Mouse (Mus musculus) midbrain, embryonic 14.5 days (tissue): Measurements from ENCODE around the gene Atp5d. TPM values are rescaled to one million over a fixed set of nuclear protein-coding genes. Genes with fewer than 3 reads are reported as not detected.

Source experiments
- ATAC-seq: fragments of 200-750 bp; cut with Nextera tagmentation; 2 replicates; pipeline ENCODE4 v1.8.0; 2017; ENCODE audit warnings: moderate number of reproducible peaks, moderate library complexity; ENCODE audit not compliant: low FRiP score, low TSS enrichment
- DNase-seq: peaks from one replicate; pipeline ENCODE4 v3.0.0-alpha.2; 2015
- H3K27ac ChIP-seq: fragments of 300-500 bp; sonication (generic); replicated peaks from 2 replicates; pipeline ENCODE4 v1.5.1; 2014; ENCODE audit warnings: mild to moderate bottlenecking, low read depth, low read length, moderate library complexity
- H3K27me3 ChIP-seq: fragments of 300-500 bp; sonication (generic); 2 replicates; pipeline ENCODE4 v1.6.1; 2014; ENCODE audit warnings: low read length, control low read depth, mixed read lengths; ENCODE audit not compliant: control insufficient read depth, insufficient read depth
- H3K36me3 ChIP-seq: fragments of 300-500 bp; sonication (generic); 2 replicates; pipeline ENCODE4 v1.6.1; 2014; ENCODE audit warnings: low read length, control low read depth; ENCODE audit not compliant: control insufficient read depth, insufficient read depth
- H3K4me1 ChIP-seq: fragments of 300-500 bp; sonication (generic); 2 replicates; pipeline ENCODE4 v1.6.1; 2014; ENCODE audit warnings: mild to moderate bottlenecking, antibody characterized with exemption, low read length, control low read depth; ENCODE audit not compliant: control insufficient read depth, insufficient read depth
- H3K4me2 ChIP-seq: fragments of 300-500 bp; sonication (generic); 2 replicates; pipeline ENCODE4 v1.6.1; 2014; ENCODE audit warnings: mild to moderate bottlenecking, low read length, moderate library complexity
- H3K4me3 ChIP-seq: fragments of 300-500 bp; sonication (generic); replicated peaks from 2 replicates; pipeline ENCODE4 v1.5.1; 2014; ENCODE audit warnings: low read depth, low read length
- H3K9ac ChIP-seq: fragments of 300-500 bp; sonication (generic); replicated peaks from 2 replicates; pipeline ENCODE4 v1.6.1; 2014; ENCODE audit warnings: mild to moderate bottlenecking, low read length, moderate library complexity
- H3K9me3 ChIP-seq: fragments of 300-500 bp; sonication (generic); 2 replicates; pipeline ENCODE4 v1.6.1; 2016; ENCODE audit warnings: low read length, control low read depth, mixed read lengths; ENCODE audit not compliant: control insufficient read depth
- WGBS: fragments of 180-500 bp; shearing (Covaris S2); extraction: QIAGEN DNeasy Blood & Tissue Kit; methylation state at CpG from one replicate; pipeline ENCODE4 v1.1.7; 2014; 5-methylcytosine and 5-hydroxymethylcytosine counted together
- polyA plus RNA-seq: library from polyadenylated mRNA; unstranded; fragments of >200 nt; fragmentation: Nextera tagmentation; extraction: Ambion mirVana; gene quantifications from 2 replicates; pipeline ENCODE4 v1.2.1, GENCODE M21; 2014

The Atp5d gene
- polyA plus RNA-seq, 1 experiment from 2014 or later = 407 TPM

DNA sequence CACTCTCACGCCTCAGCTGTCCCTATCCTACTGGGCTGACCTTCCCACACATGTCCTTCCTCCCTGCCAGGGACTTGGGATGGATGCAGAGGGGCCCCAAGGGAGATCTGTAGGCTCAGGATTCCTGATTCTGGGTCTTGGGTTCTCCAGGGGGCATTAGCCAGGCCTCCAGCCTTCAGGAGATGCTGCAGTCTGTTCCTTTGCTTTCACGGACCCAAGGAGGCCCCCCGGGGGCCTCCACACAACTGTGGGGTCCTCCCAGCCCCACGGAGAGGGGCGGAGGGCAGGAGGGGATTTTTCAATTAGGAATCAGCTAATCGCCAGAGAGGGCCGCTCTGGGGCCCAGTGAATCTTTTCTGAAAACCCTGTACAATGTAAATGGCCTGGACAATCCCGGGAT is 56.0 kb downstream of the Atp5d start:
- H3K4me2 ChIP-seq = no peak overlapping the region
- peaks cover 30% of the 10 kb centered on the region for H3K4me1 ChIP-seq
- H3K27me3 ChIP-seq = no peaks in the 10 kb centered on the region
- 9% methylated on average over 8 of the region's 8 CpGs for WGBS
- H3K9me3 ChIP-seq = no peaks in the 10 kb centered on the region
- H3K27ac ChIP-seq = peak overlapping the region; percentile 70
- no peak for ATAC-seq
- H3K36me3 ChIP-seq = 0 out of 2 replicates have a peak, but pooled peaks cover under 1% of the 10 kb centered on the region
- no peak for DNase-seq
- H3K4me3 ChIP-seq = no peak overlapping the region
- peak overlapping the region; percentile 36; the same call in 1 of the 2 replicates for H3K9ac ChIP-seq

Other genes with a start within 250 kb of the Atp5d start
- not detected in 2 replicates for gene Cfd, start 247.8 kb upstream of the Atp5d start, polyA plus RNA-seq
- 57.2 and 58.8 TPM in 2 replicates for gene Med16, start 229.7 kb upstream of the Atp5d start, polyA plus RNA-seq
- 3.5 and 8.6 TPM in 2 replicates for gene Gm26602, start 227.8 kb upstream of the Atp5d start, polyA plus RNA-seq
- gene Kiss1r, start 221.7 kb upstream of the Atp5d start, polyA plus RNA-seq = 2.4 and 2.9 TPM in 2 replicates
- gene R3hdm4, start 217.4 kb upstream of the Atp5d start, polyA plus RNA-seq = 220 and 229 TPM in 2 replicates
- gene Arid3a, start 211.6 kb upstream of the Atp5d start, polyA plus RNA-seq = 2.4 and 4.0 TPM in 2 replicates
- 89.6 and 117 TPM in 2 replicates for gene Wdr18, start 178.5 kb upstream of the Atp5d start, polyA plus RNA-seq
- gene Grin3b, start 167.9 kb upstream of the Atp5d start, polyA plus RNA-seq = 0.39 and 0.53 TPM in 2 replicates
- gene Tmem259, start 154.3 kb upstream of the Atp5d start, polyA plus RNA-seq = 20.7 and 28.4 TPM in 2 replicates
- gene Cnn2, start 150.0 kb upstream of the Atp5d start, polyA plus RNA-seq = 10.9 and 35.0 TPM in 2 replicates
- 3.7 and 4.1 TPM in 2 replicates for gene Abca7, start 142.1 kb upstream of the Atp5d start, polyA plus RNA-seq
- 0.39 and 1.4 TPM in 2 replicates for gene Arhgap45, start 122.0 kb upstream of the Atp5d start, polyA plus RNA-seq
- gene Polr2e, start 98.8 kb upstream of the Atp5d start, polyA plus RNA-seq = 157 and 167 TPM in 2 replicates
- 508 and 543 TPM in 2 replicates for gene Gpx4, start 91.5 kb upstream of the Atp5d start, polyA plus RNA-seq
- 13.2 and 13.3 TPM in 2 replicates for gene Sbno2, start 33.1 kb upstream of the Atp5d start, polyA plus RNA-seq
- gene Stk11, start 22.8 kb upstream of the Atp5d start, polyA plus RNA-seq = 26.5 and 38.7 TPM in 2 replicates
- 78.9 and 101 TPM in 2 replicates for gene Cbarp, start 2.2 kb downstream of the Atp5d start, polyA plus RNA-seq
- gene Midn, start 9.6 kb downstream of the Atp5d start, polyA plus RNA-seq = 62.6 and 65.6 TPM in 2 replicates
- 295 and 421 TPM in 2 replicates for gene Cirbp, start 27.4 kb downstream of the Atp5d start, polyA plus RNA-seq
- gene 1600002K03Rik, start 34.3 kb downstream of the Atp5d start, polyA plus RNA-seq = 5.7 and 9.9 TPM in 2 replicates
- 41.9 and 50.1 TPM in 2 replicates for gene Efna2, start 40.9 kb downstream of the Atp5d start, polyA plus RNA-seq
- 51.5 and 65.4 TPM in 2 replicates for gene Mum1, start 87.8 kb downstream of the Atp5d start, polyA plus RNA-seq
- gene Ndufs7, start 110.5 kb downstream of the Atp5d start, polyA plus RNA-seq = 274 and 323 TPM in 2 replicates
- gene Gamt, start 122.4 kb downstream of the Atp5d start, polyA plus RNA-seq = 15.1 and 16.7 TPM in 2 replicates
- 42.5 and 49.3 TPM in 2 replicates for gene Dazap1, start 122.9 kb downstream of the Atp5d start, polyA plus RNA-seq
- gene Rps15, start 153.8 kb downstream of the Atp5d start, polyA plus RNA-seq = 622 and 707 TPM in 2 replicates
- gene Apc2, start 157.3 kb downstream of the Atp5d start, polyA plus RNA-seq = 241 and 259 TPM in 2 replicates
- 20.4 and 21.6 TPM in 2 replicates for gene 2310011J03Rik, start 181.9 kb downstream of the Atp5d start, polyA plus RNA-seq
- gene Pcsk4, start 190.9 kb downstream of the Atp5d start, polyA plus RNA-seq = 2.5 and 3.5 TPM in 2 replicates
- gene Reep6, start 191.3 kb downstream of the Atp5d start, polyA plus RNA-seq = 5.3 and 7.3 TPM in 2 replicates
- gene Adamtsl5, start 209.8 kb downstream of the Atp5d start, polyA plus RNA-seq = 0.26 TPM in 1 of 2 replicates, not detected in the other
- gene Plk5, start 217.8 kb downstream of the Atp5d start, polyA plus RNA-seq = 2.9 and 3.2 TPM in 2 replicates
- 17.3 and 28.2 TPM in 2 replicates for gene Mex3d, start 249.0 kb downstream of the Atp5d start, polyA plus RNA-seq